ENCODE assay signal across 9 mouse cellular contexts in genomic region chr1:126737554-126738290, GRCm38 (mm10).
DNase-seq lines count a peak whose midpoint lies in the region; ATAC-seq and TF ChIP-seq lines count a peak whose summit lies in the region.
"Had no signal": no experiment of that assay in that cellular context is flagged by ENCODE, and none has a peak within 500 bp of the region (broad histone marks: within the 10 kb centered on the region; RNA-seq: fewer than 3 reads in every experiment).

No protein-coding gene starts in this region.

- peak overlapping the region; percentile 48 for H3K4me2 ChIP-seq in midbrain, embryonic 11.5 days

- H3K27me3 ChIP-seq in midbrain, embryonic 11.5 days (ENCODE audit: control insufficient read depth, insufficient read depth, low read length): no peaks in the 10 kb centered on the region

- no peak for TF ChIP-seq CTCF in embryonic fibroblast, embryonic 13.5 days (IDR thresholded peaks at IDR 0.05; ENCODE audit: borderline replicate concordance, insufficient read depth, low read length)

- H3K9me3 ChIP-seq in midbrain, embryonic 11.5 days (ENCODE audit: control insufficient read depth, low read length): no peaks in the 10 kb centered on the region

- H3K9ac ChIP-seq in midbrain, embryonic 11.5 days (ENCODE audit: low read length): peak overlapping the region; percentile 74

- H3K27ac ChIP-seq in embryonic fibroblast, embryonic 13.5 days (ENCODE audit: insufficient read depth, low read length): no peak overlapping the region
- peak overlapping the region; percentile 62 for H3K27ac ChIP-seq in midbrain, embryonic 11.5 days (ENCODE audit: low read depth, low read length)
- H3K27ac ChIP-seq: macrophage had no signal

- H3K4me3 ChIP-seq in embryonic fibroblast, embryonic 13.5 days (ENCODE audit: insufficient read depth, low read length): peak overlapping the region; percentile 41
- H3K4me3 ChIP-seq in midbrain, embryonic 11.5 days (ENCODE audit: low read depth, low read length): peak overlapping the region; percentile 45

- no peak for TF ChIP-seq POLR2A in embryonic fibroblast, embryonic 13.5 days (IDR thresholded peaks at IDR 0.05; ENCODE audit: low read depth, low read length)

- 2% methylated on average over 18 of the region's 18 CpGs for WGBS in midbrain, embryonic 11.5 days

- intact Hi-C loops in left cerebral cortex, postnatal 4 days (cut with DNase I): no loop called here

- peaks cover 4% of the 10 kb centered on the region; the same call in 1 of the 2 replicates for H3K4me1 ChIP-seq in embryonic fibroblast, embryonic 13.5 days (ENCODE audit: control insufficient read depth, insufficient read depth, low read length)
- peaks cover 23% of the 10 kb centered on the region for H3K4me1 ChIP-seq in midbrain, embryonic 11.5 days (ENCODE audit: control insufficient read depth, insufficient read depth, low read length)

- H3K36me3 ChIP-seq in midbrain, embryonic 11.5 days (ENCODE audit: control insufficient read depth, insufficient read depth, low read length): no peaks in the 10 kb centered on the region

- peak; percentile 84 for ATAC-seq in midbrain, embryonic 11.5 days (ENCODE audit: low FRiP score)

- peak; percentile 25 for DNase-seq in layer of hippocampus, adult 11-12 months (ENCODE audit: low spot score)
- DNase-seq in layer of hippocampus, adult 9-10 months (ENCODE audit: low spot score): no peak
- peak; percentile 28 to 63 for DNase-seq in heart, adult 9 months (ENCODE audit: low spot score in 2 of 2)
- DNase-seq in kidney, adult 18-20 months: peak; percentile 59
- peak; percentile 34 for DNase-seq in left cerebral cortex, postnatal 4 days
- DNase-seq in midbrain, embryonic 11.5 days (ENCODE audit: low spot score, missing footprints): peak; percentile 94
- DNase-seq in telencephalon, adult 2 months (ENCODE audit: low read depth, low spot score): peak; percentile 9
